Mouse (Mus musculus) stomach, embryonic 15.5 days (tissue): ENCODE data around the gene Kcnq5. TPM values are rescaled to one million over a fixed set of nuclear protein-coding genes. Genes with fewer than 3 reads are reported as not detected.

ENCODE experiments used
- ATAC-seq: fragments of 200-750 bp; cut with Nextera tagmentation; 2 replicates; pipeline ENCODE4 v1.8.0; 2017; ENCODE audit warnings: low read depth, moderate number of reproducible peaks, moderate TSS enrichment; ENCODE audit not compliant: insufficient read depth, low FRiP score
- H3K27ac ChIP-seq: fragments of 300-500 bp; sonication (generic); 2 replicates; pipeline ENCODE4 v1.5.1; 2015; ENCODE audit warnings: mild to moderate bottlenecking, inconsistent platforms
- H3K27me3 ChIP-seq: fragments of 300-500 bp; sonication (generic); replicated peaks from 2 replicates; pipeline ENCODE4 v1.6.1; 2015; ENCODE audit warnings: inconsistent platforms
- H3K36me3 ChIP-seq: fragments of 300-500 bp; sonication (generic); 2 replicates; pipeline ENCODE4 v1.6.1; 2015; ENCODE audit warnings: inconsistent platforms
- H3K4me1 ChIP-seq: fragments of 300-500 bp; sonication (generic); 2 replicates; pipeline ENCODE4 v1.6.1; 2015; ENCODE audit warnings: inconsistent platforms
- H3K4me2 ChIP-seq: fragments of 300-500 bp; sonication (generic); 2 replicates; pipeline ENCODE4 v1.6.1; 2015; ENCODE audit warnings: mild to moderate bottlenecking, inconsistent platforms
- H3K4me3 ChIP-seq: fragments of 300-500 bp; sonication (generic); replicated peaks from 2 replicates; pipeline ENCODE4 v1.5.1; 2015; ENCODE audit warnings: inconsistent platforms
- H3K9ac ChIP-seq: fragments of 300-500 bp; sonication (generic); 2 replicates; pipeline ENCODE4 v1.6.1; 2015; ENCODE audit warnings: inconsistent platforms
- H3K9me3 ChIP-seq: fragments of 300-500 bp; sonication (generic); 2 replicates; pipeline ENCODE4 v1.6.1; 2016; ENCODE audit warnings: inconsistent platforms
- WGBS: fragments of 180-500 bp; shearing (Covaris S2); methylation state at CpG from one replicate; pipeline ENCODE4 v1.1.7; 2015; 5-methylcytosine and 5-hydroxymethylcytosine counted together
- polyA plus RNA-seq: library from polyadenylated mRNA; unstranded; fragments of >200 nt; fragmentation: Nextera tagmentation; extraction: Ambion mirVana; gene quantifications from 2 replicates; pipeline ENCODE4 v1.2.1, GENCODE M21; 2015

The Kcnq5 gene
- 1.9 and 2.3 TPM in 2 replicates for polyA plus RNA-seq

- Histone ChIP-seq H3K27ac (peak within 1 kb of the TSS; percentile 48; the same call in 1 of the 2 replicates), H3K27me3 (no peaks in the 10 kb centered on the region), H3K9ac (peak within 1 kb of the TSS; percentile 34), H3K4me3 (peak within 1 kb of the TSS; percentile 66), H3K4me2 (peak within 1 kb of the TSS; percentile 98), H3K4me1 (peaks cover 17% of the 10 kb centered on the region), H3K9me3 (no peaks in the 10 kb centered on the region), H3K36me3 (no peaks in the 10 kb centered on the region)
- under 1% methylated on average over 71 of the region's 89 CpGs for WGBS
- ATAC-seq = peak; percentile 72
Measured at GRCm38 (mm10) chr1:21961251-21962082, at the start of gene Kcnq5. Gene Kcnq5 (minus strand): TSS chr1:21961942.

GRCm38 (mm10) chr1:21979755-21980154 is 18.0 kb upstream of the Kcnq5 start:
- Histone ChIP-seq H3K9me3 (no peaks in the 10 kb centered on the region), H3K9ac (no peak overlapping the region), H3K36me3 (no peaks in the 10 kb centered on the region), H3K4me1 (no peaks in the 10 kb centered on the region), H3K27me3 (no peaks in the 10 kb centered on the region), H3K4me2 (no peak overlapping the region), H3K27ac (no peak overlapping the region), H3K4me3 (no peak overlapping the region)
- ATAC-seq = no peak

DNA sequence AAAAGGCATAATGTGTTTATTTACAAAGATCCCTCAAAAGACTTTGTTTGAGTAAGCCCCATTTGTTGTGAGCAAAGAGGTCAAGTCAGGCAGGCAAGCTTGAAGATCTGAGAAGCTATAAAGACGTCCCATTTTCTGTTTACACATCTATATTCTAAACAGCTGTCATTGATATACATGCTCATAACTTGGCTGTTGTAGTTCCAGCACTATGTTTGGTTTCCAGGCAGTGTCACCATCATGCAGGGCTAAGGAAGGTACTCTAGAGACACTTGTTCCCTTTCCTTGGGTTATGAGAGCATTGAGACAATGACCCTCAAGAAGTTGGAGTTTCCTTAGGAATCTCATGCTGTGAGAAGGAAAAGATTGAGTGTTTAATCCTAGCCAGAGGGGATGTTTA is 17.6 kb upstream of the Kcnq5 start:
- no peak overlapping the region for H3K4me3 ChIP-seq
- H3K36me3 ChIP-seq = no peaks in the 10 kb centered on the region
- WGBS = 31% methylated on average over 1 of the region's 1 CpGs
- H3K4me2 ChIP-seq = no peak overlapping the region
- no peaks in the 10 kb centered on the region for H3K9me3 ChIP-seq
- no peaks in the 10 kb centered on the region for H3K27me3 ChIP-seq
- ATAC-seq = no peak
- H3K4me1 ChIP-seq = no peaks in the 10 kb centered on the region
- H3K27ac ChIP-seq = no peak overlapping the region
- H3K9ac ChIP-seq = no peak overlapping the region

GRCm38 (mm10) chr1:21974040-21974439 is 12.3 kb upstream of the Kcnq5 start:
- no peaks in the 10 kb centered on the region for H3K4me1 ChIP-seq
- no peak overlapping the region for H3K9ac ChIP-seq
- no peak overlapping the region for H3K4me2 ChIP-seq
- no peak overlapping the region for H3K4me3 ChIP-seq
- H3K9me3 ChIP-seq = no peaks in the 10 kb centered on the region
- WGBS = 86% methylated on average over 3 of the region's 3 CpGs
- H3K36me3 ChIP-seq = no peaks in the 10 kb centered on the region
- no peaks in the 10 kb centered on the region for H3K27me3 ChIP-seq
- ATAC-seq = no peak
- H3K27ac ChIP-seq = no peak overlapping the region

- H3K9ac ChIP-seq = no peak overlapping the region
- ATAC-seq = no peak
- H3K4me1 ChIP-seq = peaks cover 8% of the 10 kb centered on the region; the same call in 1 of the 2 replicates
- no peak overlapping the region for H3K4me3 ChIP-seq
- no peaks in the 10 kb centered on the region for H3K36me3 ChIP-seq
- WGBS = 40% methylated on average over 3 of the region's 3 CpGs
- no peak overlapping the region for H3K4me2 ChIP-seq
- H3K27me3 ChIP-seq = no peaks in the 10 kb centered on the region
- H3K9me3 ChIP-seq = no peaks in the 10 kb centered on the region
- no peak overlapping the region for H3K27ac ChIP-seq
Measured at GRCm38 (mm10) chr1:21967139-21967538, 5.4 kb upstream of the Kcnq5 start.

DNA sequence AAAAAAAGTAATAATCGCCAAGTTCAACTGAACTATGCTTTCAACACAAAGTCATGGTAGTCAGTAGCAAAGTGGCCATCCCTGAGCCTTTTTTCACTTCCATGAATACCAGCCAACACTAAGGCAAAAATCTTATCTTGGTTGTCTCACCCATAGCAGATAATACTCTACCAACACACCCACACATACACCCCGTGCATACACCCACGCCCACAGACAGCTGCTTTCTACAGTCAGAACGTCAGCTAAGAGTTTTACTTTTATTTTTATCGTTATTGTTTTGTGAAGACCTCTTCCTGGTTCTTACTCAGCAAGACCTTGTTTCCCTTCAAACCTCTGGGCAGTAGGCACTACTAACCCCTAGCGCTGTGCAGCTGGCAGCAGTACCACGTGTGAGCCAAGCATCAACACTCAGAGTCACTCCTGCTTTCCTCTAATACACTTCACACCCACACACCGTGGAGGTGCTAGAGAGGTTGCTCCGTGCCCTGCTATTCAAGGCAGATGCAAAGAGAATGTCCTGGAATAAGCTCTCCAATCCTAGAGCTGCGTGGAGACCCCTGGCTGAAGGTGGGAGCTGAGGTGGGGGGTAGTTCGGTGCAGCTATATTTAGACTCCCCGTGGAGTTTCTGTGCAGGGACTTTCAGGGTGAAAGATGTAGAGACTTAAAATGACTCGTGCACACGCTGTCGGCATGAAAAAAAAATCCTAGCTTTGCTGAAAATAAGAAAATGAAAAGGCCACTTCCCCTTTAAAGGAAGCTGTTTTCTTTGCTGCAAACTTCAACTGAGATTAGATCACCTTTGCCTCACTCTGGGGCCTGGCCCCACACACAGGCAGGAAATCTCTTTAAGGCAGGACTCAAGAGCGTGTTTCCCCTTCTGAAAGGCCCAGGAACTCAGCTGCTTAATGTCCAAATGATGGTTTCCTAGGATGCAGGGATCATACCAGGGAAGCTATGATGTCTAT is 1.4 kb upstream of the Kcnq5 start:
- ATAC-seq = no peak
- 45% methylated on average over 16 of the region's 16 CpGs for WGBS
- Histone ChIP-seq H3K27ac (no peak overlapping the region), H3K4me2 (no peak overlapping the region; the same call in 1 of the 2 replicates), H3K36me3 (no peaks in the 10 kb centered on the region), H3K27me3 (no peaks in the 10 kb centered on the region), H3K4me1 (peaks cover 17% of the 10 kb centered on the region), H3K9me3 (no peaks in the 10 kb centered on the region), H3K4me3 (no peak overlapping the region), H3K9ac (no peak overlapping the region)

DNA sequence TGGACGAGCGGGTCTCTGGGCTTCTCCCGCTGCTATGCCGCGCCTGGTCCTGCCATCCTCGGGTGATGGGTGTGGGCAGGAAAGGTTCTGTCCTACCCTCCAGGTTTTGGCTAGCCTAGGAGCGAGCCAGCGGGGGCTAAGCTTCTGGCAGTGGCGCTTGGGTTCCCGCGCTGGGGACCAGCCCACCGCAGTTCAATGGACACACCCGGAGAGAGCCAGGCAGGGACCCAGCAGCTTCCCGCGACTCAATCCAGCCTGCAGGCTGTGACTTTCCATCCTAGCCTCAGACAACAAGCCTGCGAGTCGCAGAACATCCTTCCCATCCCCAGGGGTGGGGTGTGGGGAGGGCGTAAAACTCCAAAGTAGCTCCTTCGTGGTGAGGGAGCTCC is 335 bp upstream of the Kcnq5 start:
- no peaks in the 10 kb centered on the region for H3K27me3 ChIP-seq
- ATAC-seq = no peak
- WGBS = under 1% methylated on average over 19 of the region's 19 CpGs
- no peak overlapping the region for H3K27ac ChIP-seq
- H3K4me2 ChIP-seq = peak overlapping the region; percentile 98
- H3K36me3 ChIP-seq = no peaks in the 10 kb centered on the region
- H3K9me3 ChIP-seq = no peaks in the 10 kb centered on the region
- H3K4me1 ChIP-seq = peaks cover 17% of the 10 kb centered on the region
- H3K4me3 ChIP-seq = peak overlapping the region; percentile 66
- peak overlapping the region; percentile 34; the same call in 1 of the 2 replicates for H3K9ac ChIP-seq

DNA sequence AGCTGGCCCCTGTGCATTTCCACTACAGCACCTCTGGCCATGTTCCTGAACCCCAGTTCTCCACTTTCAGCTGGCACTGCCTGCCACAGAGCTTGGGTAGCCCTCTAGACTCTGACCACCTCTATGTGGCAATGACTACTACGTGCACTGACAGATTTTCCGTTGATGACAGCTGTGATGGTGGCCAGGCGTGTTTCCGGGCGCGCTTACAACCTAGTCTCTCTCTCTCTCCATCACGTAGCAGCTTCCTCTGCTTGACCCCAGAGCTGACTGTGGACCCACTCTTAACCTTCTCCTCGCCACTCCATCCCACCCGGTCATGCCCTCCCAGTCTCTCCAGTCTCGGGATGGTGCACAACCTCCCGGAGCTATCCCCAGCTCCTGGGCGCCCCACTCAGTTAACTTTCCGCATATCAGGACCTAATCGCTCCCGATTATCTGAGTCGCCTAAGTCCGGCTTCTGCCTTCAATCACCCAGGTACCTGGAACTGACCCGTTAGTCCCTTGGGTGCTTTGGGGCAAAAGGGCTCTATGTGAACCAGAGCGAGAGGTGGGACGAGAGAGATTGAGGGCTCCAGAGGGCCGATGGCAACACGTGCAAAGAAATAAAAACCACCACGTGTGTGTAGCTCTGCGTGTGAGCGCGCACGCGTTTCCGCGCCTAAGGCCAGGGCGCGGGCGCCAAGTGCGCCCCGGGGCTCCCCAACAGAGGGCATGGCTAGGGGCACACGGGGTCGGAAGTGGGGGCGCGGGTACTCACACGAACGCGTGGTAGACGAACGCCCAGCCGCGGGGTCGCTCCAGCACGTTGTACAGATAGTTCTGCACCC is 1.1 kb downstream of the Kcnq5 start:
- ATAC-seq = peak; percentile 48
- peak overlapping the region; percentile 48; the same call in 1 of the 2 replicates for H3K27ac ChIP-seq

GRCm38 (mm10) chr1:21959648-21960285 is 2.0 kb downstream of the Kcnq5 start:
- no peak for ATAC-seq
- Histone ChIP-seq H3K4me2 (peak overlapping the region; percentile 98), H3K27me3 (no peaks in the 10 kb centered on the region), H3K4me1 (peaks cover 17% of the 10 kb centered on the region), H3K9me3 (no peaks in the 10 kb centered on the region), H3K36me3 (no peaks in the 10 kb centered on the region), H3K4me3 (peak overlapping the region; percentile 66), H3K9ac (no peak overlapping the region), H3K27ac (no peak overlapping the region)
- 12% methylated on average over 8 of the region's 8 CpGs for WGBS

More for the DNA sequence above, 1.1 kb downstream of the Kcnq5 start:
- under 1% methylated on average over 48 of the region's 48 CpGs for WGBS
- Histone ChIP-seq H3K4me1 (peaks cover 17% of the 10 kb centered on the region), H3K4me2 (peak overlapping the region; percentile 98), H3K9ac (peak overlapping the region; percentile 34; the same call in 1 of the 2 replicates), H3K27me3 (no peaks in the 10 kb centered on the region), H3K36me3 (no peaks in the 10 kb centered on the region), H3K4me3 (peak overlapping the region; percentile 66), H3K9me3 (no peaks in the 10 kb centered on the region)

GRCm38 (mm10) chr1:21958013-21958412 is 3.7 kb downstream of the Kcnq5 start:
- no peaks in the 10 kb centered on the region for H3K36me3 ChIP-seq
- H3K9ac ChIP-seq = no peak overlapping the region
- no peak overlapping the region for H3K4me3 ChIP-seq
- no peaks in the 10 kb centered on the region for H3K9me3 ChIP-seq
- peaks cover 12% of the 10 kb centered on the region for H3K4me1 ChIP-seq
- 34% methylated on average over 4 of the region's 4 CpGs for WGBS
- H3K4me2 ChIP-seq = no peak overlapping the region
- H3K27me3 ChIP-seq = no peaks in the 10 kb centered on the region
- no peak overlapping the region for H3K27ac ChIP-seq
- ATAC-seq = no peak

GRCm38 (mm10) chr1:21940831-21941230 is 20.9 kb downstream of the Kcnq5 start:
- ATAC-seq = no peak
- no peak overlapping the region for H3K4me3 ChIP-seq
- no peaks in the 10 kb centered on the region for H3K36me3 ChIP-seq
- no peak overlapping the region for H3K9ac ChIP-seq
- H3K4me1 ChIP-seq = no peaks in the 10 kb centered on the region
- H3K4me2 ChIP-seq = no peak overlapping the region
- no peaks in the 10 kb centered on the region for H3K9me3 ChIP-seq
- H3K27ac ChIP-seq = no peak overlapping the region
- 78% methylated on average over 4 of the region's 4 CpGs for whole genome bisulfite sequencing
- no peaks in the 10 kb centered on the region for H3K27me3 ChIP-seq
